21 mouse cellular contexts compared by ENCODE assay signal in the genomic region with DNA sequence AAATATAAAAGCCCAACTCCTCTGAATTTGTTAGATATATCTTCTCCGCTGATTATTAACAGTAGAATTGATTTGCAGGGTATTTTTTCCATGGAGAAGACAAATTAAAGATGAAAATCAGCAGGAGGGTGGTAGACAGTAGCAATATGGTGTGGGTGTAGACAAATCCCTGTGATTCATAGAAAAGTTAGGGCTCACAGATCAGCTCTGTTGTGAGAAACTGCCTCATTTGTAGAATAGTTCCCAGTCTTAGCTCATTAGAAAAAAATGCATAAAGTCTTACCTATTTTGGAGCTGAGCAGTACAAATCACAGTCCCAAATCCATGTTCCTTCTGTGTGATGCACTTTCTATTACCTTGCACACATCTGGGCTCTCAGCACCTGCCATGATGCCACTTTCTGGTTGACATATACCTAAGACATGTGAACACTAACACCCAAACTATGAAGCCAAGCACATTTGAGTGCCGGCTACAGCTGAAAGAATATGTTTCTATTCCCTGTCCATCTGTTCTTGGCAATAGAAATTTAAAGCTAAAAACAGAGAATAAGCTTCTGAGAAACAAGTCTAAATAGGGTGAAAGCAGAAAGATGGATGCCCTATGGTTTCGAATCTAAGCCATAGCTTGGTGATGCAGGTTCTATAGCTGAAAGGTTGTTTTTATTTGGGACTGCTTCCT.
DNase-seq lines count a peak whose midpoint lies in the region; ATAC-seq and TF ChIP-seq lines count a peak whose summit lies in the region.
"Had no signal": no experiment of that assay in that cellular context is flagged by ENCODE, and none has a peak within 500 bp of the region (broad histone marks: within the 10 kb centered on the region; RNA-seq: fewer than 3 reads in every experiment).

No protein-coding gene starts in this region.

- ATAC-seq in frontal cortex, adult (ENCODE audit: low TSS enrichment), result peak; percentile 66
- ATAC-seq: activated CD4-positive, CD25-positive, alpha-beta regulatory T cell, adult 4 months; forebrain, embryonic 13.5 days; Patski had no signal

- H3K27ac ChIP-seq in left cerebral cortex, adult 2 months, result peak overlapping the region; percentile 64
- peak overlapping the region; percentile 59; the same call in 1 of the 2 replicates for H3K27ac ChIP-seq in cortical plate, adult 2 months (ENCODE audit: insufficient read depth, low read length)
- H3K27ac ChIP-seq: embryonic facial prominence, embryonic 13.5 days; forebrain, embryonic 13.5 days; heart, adult 2 months; heart, embryonic 15.5 days; hindbrain, embryonic 15.5 days had no signal

- DNase-seq in frontal cortex, adult 2 months (ENCODE audit: extremely low spot score in 1 of 2, low spot score in 1 of 2), result no peak
- no peak for DNase-seq in left cerebral cortex, adult 2 months (ENCODE audit: extremely low spot score in 1 of 2, low spot score in 2 of 2)
- DNase-seq in left cerebral cortex, postnatal 10 days (ENCODE audit: extremely low spot score in 1 of 2, low spot score in 2 of 2), result no peak
- DNase-seq in Muller cell, postnatal 12 days (ENCODE audit: inconsistent ontology term), result peak; percentile 17
- DNase-seq in gastrocnemius, postnatal 10 days, result no peak
- no peak for DNase-seq in urinary bladder, adult 18-20 months (ENCODE audit: low spot score in 2 of 2)
- DNase-seq: adrenal gland, postnatal 14 days; cerebellum, adult 11 months; cerebellum, adult 9-10 months; cerebellum, postnatal 25 days; gastrocnemius, postnatal 14 days; heart, adult 2 months; heart, postnatal 14 days had no signal

- H3K4me1 ChIP-seq in cortical plate, adult 2 months (ENCODE audit: control insufficient read depth, insufficient read depth, low read length), result peaks cover 2% of the 10 kb centered on the region
- H3K4me1 ChIP-seq: embryonic facial prominence, embryonic 13.5 days; heart, embryonic 15.5 days had no signal

- intact Hi-C loops in left cerebral cortex, adult 2 months (cut with DNase I), result loop anchor here (5.0 kb wide), 1 partner anchor 177 kb away; a partner anchor contains a TSS
- intact Hi-C loops in left cerebral cortex, postnatal 10 days (cut with DNase I), result no loop called here

- no peak for TF ChIP-seq POLR2A in cortical plate, adult 2 months (IDR thresholded peaks at IDR 0.05; ENCODE audit: extremely low read depth, insufficient read depth, low read length)

- no peak overlapping the region for H3K4me3 ChIP-seq in left cerebral cortex, adult 2 months
- H3K4me3 ChIP-seq in cortical plate, adult 2 months (ENCODE audit: insufficient read depth, low read length), result no peak overlapping the region
- H3K4me3 ChIP-seq: embryonic facial prominence, embryonic 13.5 days; forebrain, embryonic 13.5 days; heart, adult 2 months; heart, embryonic 15.5 days; hindbrain, embryonic 15.5 days had no signal

- no peak for TF ChIP-seq CTCF in left cerebral cortex, adult 2 months (IDR thresholded peaks at IDR 0.05)
- no peak for TF ChIP-seq CTCF in cortical plate, adult 2 months (IDR thresholded peaks at IDR 0.05; ENCODE audit: extremely low read depth, insufficient read depth, low read length)
